Mouse (Mus musculus) MEL (cell line): ENCODE results near the gene Arl4a. TPM values are rescaled to one million over a fixed set of nuclear protein-coding genes. Genes with fewer than 3 reads are reported as not detected.

Experiments used
- DNase-seq: peaks from one replicate; pipeline ENCODE4 v3.0.0; 2011; ENCODE audit warnings: low read depth, low spot score
- H3K27ac ChIP-seq: 2 replicates; pipeline ENCODE4 v1.5.1; 2012; ENCODE audit warnings: low read depth, mild to moderate bottlenecking, control low read depth, low read length, moderate library complexity; ENCODE audit not compliant: control insufficient read depth
- H3K27me3 ChIP-seq, 2 experiments: fragments of 150-350 bp in 1 of 2; sonication (generic) in 1 of 2; 2 replicates each; pipeline ENCODE4 v1.6.1; 2012; ENCODE audit warnings: low read length in 2 of 2, mild to moderate bottlenecking in 2 of 2, improper control_type of control experiment in 1 of 2, moderate library complexity in 1 of 2; ENCODE audit not compliant: insufficient read depth in 2 of 2, control insufficient read depth in 1 of 2
- H3K36me3 ChIP-seq, 2 experiments: 2 replicates each; pipeline ENCODE4 v1.6.1; 2012 to 2014; ENCODE audit warnings: low read length in 2 of 2, improper control_type of control experiment in 1 of 2, inconsistent platforms in 1 of 2, mild to moderate bottlenecking in 1 of 2; ENCODE audit not compliant: insufficient read depth in 2 of 2, control insufficient read depth in 1 of 2
- H3K4me1 ChIP-seq, 2 experiments: fragments of 150-350 bp in 1 of 2; sonication (generic) in 1 of 2; 2 replicates each; pipeline ENCODE4 v1.6.1; 2012; ENCODE audit warnings: low read length in 2 of 2, improper control_type of control experiment in 1 of 2, mild to moderate bottlenecking in 1 of 2; ENCODE audit not compliant: insufficient read depth in 2 of 2, control insufficient read depth in 1 of 2
- H3K4me3 ChIP-seq, 2 experiments: fragments of 150-350 bp in 1 of 2; sonication (generic) in 1 of 2; 2 replicates each; pipeline ENCODE4 v1.5.1; 2012; ENCODE audit warnings: low read depth in 2 of 2, low read length in 2 of 2, mild to moderate bottlenecking in 2 of 2, moderate library complexity in 2 of 2, control low read depth in 1 of 2, improper control_type of control experiment in 1 of 2; ENCODE audit not compliant: control insufficient read depth in 1 of 2, insufficient read depth in 1 of 2
- H3K79me2 ChIP-seq: 2 replicates; pipeline ENCODE4 v1.6.1; 2012; ENCODE audit warnings: mild to moderate bottlenecking, low read length, moderate library complexity; ENCODE audit not compliant: control insufficient read depth, poor library complexity, insufficient read depth
- H3K9ac ChIP-seq: 2 replicates; pipeline ENCODE4 v1.6.1; 2012; ENCODE audit warnings: low read depth, mild to moderate bottlenecking, control low read depth, low read length, moderate library complexity; ENCODE audit not compliant: control insufficient read depth, poor library complexity, severe bottlenecking
- H3K9me3 ChIP-seq: fragments of 150-350 bp; sonication (generic); replicated peaks from 2 replicates; pipeline ENCODE4 v1.6.1; 2012; ENCODE audit warnings: mild to moderate bottlenecking, low read length, improper control_type of control experiment, moderate library complexity; ENCODE audit not compliant: insufficient read depth
- BHLHE40 ChIP-seq: IDR thresholded peaks from 2 replicates; pipeline ENCODE4 v1.6.1; 2012; ENCODE audit warnings: low read depth, mild to moderate bottlenecking, inconsistent platforms, low read length, improper control_type of control experiment, borderline replicate concordance
- CHD2 ChIP-seq: IDR thresholded peaks from 2 replicates; pipeline ENCODE4 v1.6.1; 2011; ENCODE audit warnings: low read length, improper control_type of control experiment
- CTCF ChIP-seq, 3 experiments: IDR thresholded peaks in 2 of 3; conservative IDR thresholded peaks in 1 of 3; 2 replicates each; pipeline ENCODE4 v1.5.1; 2011 to 2012; ENCODE audit warnings: low read length in 3 of 3, low read depth in 2 of 3, mild to moderate bottlenecking in 2 of 3, improper control_type of control experiment in 1 of 3, inconsistent platforms in 1 of 3, mixed read lengths in 1 of 3, moderate library complexity in 1 of 3; ENCODE audit not compliant: control insufficient read depth in 1 of 3, insufficient read depth in 1 of 3, poor library complexity in 1 of 3, severe bottlenecking in 1 of 3
- E2F4 ChIP-seq: IDR thresholded peaks from 2 replicates; pipeline ENCODE4 v1.6.1; 2011; ENCODE audit warnings: low read depth, low read length, improper control_type of control experiment, borderline replicate concordance
- ETS1 ChIP-seq: IDR thresholded peaks from 2 replicates; pipeline ENCODE4 v1.6.1; 2012; ENCODE audit warnings: low read depth, mild to moderate bottlenecking, inconsistent platforms, low read length, improper control_type of control experiment, moderate library complexity
- GABPA ChIP-seq: IDR thresholded peaks from 2 replicates; pipeline ENCODE4 v1.6.1; 2012; ENCODE audit warnings: low read depth, mild to moderate bottlenecking, inconsistent platforms, low read length, improper control_type of control experiment, moderate library complexity
- GATA1 ChIP-seq: IDR thresholded peaks from 2 replicates; pipeline ENCODE4 v1.6.1; 2011; ENCODE audit warnings: low read depth, low read length, improper control_type of control experiment
- HCFC1 ChIP-seq: IDR thresholded peaks from 2 replicates; pipeline ENCODE4 v1.6.1; 2012; ENCODE audit warnings: low read depth, mild to moderate bottlenecking, inconsistent platforms, low read length, improper control_type of control experiment, moderate library complexity
- JUND ChIP-seq: IDR thresholded peaks from 2 replicates; pipeline ENCODE4 v1.6.1; 2011; ENCODE audit warnings: low read depth, mild to moderate bottlenecking, improper control_type of control experiment, low read length
- MAFK ChIP-seq: IDR thresholded peaks from 2 replicates; pipeline ENCODE4 v1.6.1; 2011; ENCODE audit warnings: low read depth, mild to moderate bottlenecking, low read length, improper control_type of control experiment, borderline replicate concordance
- MXI1 ChIP-seq: IDR thresholded peaks from 2 replicates; pipeline ENCODE4 v1.6.1; 2011; ENCODE audit warnings: mild to moderate bottlenecking, low read depth, low read length, improper control_type of control experiment
- MYB ChIP-seq: IDR thresholded peaks from 2 replicates; pipeline ENCODE4 v1.6.1; 2011; ENCODE audit warnings: mild to moderate bottlenecking, low read depth, low read length, improper control_type of control experiment
- NELFE ChIP-seq: IDR thresholded peaks from 2 replicates; pipeline ENCODE4 v1.6.1; 2011; ENCODE audit warnings: low read depth, low read length, improper control_type of control experiment
- NRF1 ChIP-seq: IDR thresholded peaks from 2 replicates; pipeline ENCODE4 v1.6.1; 2014; ENCODE audit warnings: low read depth, mild to moderate bottlenecking, inconsistent platforms, low read length, improper control_type of control experiment, moderate library complexity; ENCODE audit not compliant: poor library complexity, insufficient read depth, severe bottlenecking
- POLR2AphosphoS2 ChIP-seq: IDR thresholded peaks from 2 replicates; pipeline ENCODE4 v1.6.1; 2011; ENCODE audit warnings: low read length, improper control_type of control experiment
- TAL1 ChIP-seq: IDR thresholded peaks from 2 replicates; pipeline ENCODE4 v1.6.1; 2012; ENCODE audit warnings: mild to moderate bottlenecking, inconsistent platforms, low read length, moderate library complexity, mixed read lengths
- TCF12 ChIP-seq: IDR thresholded peaks from 2 replicates; pipeline ENCODE4 v1.6.1; 2014; ENCODE audit warnings: low read depth, mild to moderate bottlenecking, inconsistent platforms, low read length, improper control_type of control experiment, moderate library complexity
- UBTF ChIP-seq: IDR thresholded peaks from 2 replicates; pipeline ENCODE4 v1.6.1; 2012; ENCODE audit warnings: low read depth, mild to moderate bottlenecking, inconsistent platforms, low read length, improper control_type of control experiment, moderate library complexity, borderline replicate concordance; ENCODE audit not compliant: insufficient read depth
- USF1 ChIP-seq: IDR thresholded peaks from 2 replicates; pipeline ENCODE4 v1.6.1; 2014; ENCODE audit warnings: low read depth, mild to moderate bottlenecking, inconsistent platforms, low read length, improper control_type of control experiment, moderate library complexity
- ZC3H11A ChIP-seq: IDR thresholded peaks from 2 replicates; pipeline ENCODE4 v1.6.1; 2012; ENCODE audit warnings: low read depth, mild to moderate bottlenecking, inconsistent platforms, low read length, improper control_type of control experiment
- ZMIZ1 ChIP-seq: IDR thresholded peaks from 2 replicates; pipeline ENCODE4 v1.6.1; 2012; ENCODE audit warnings: low read depth, mild to moderate bottlenecking, inconsistent platforms, low read length, improper control_type of control experiment, moderate library complexity
- polyA plus RNA-seq, 2 experiments: library from polyadenylated mRNA; stranded (reverse) in 1 of 2; unstranded in 1 of 2; fragments of >175 nt in 1 of 2; fragments of >200 nt in 1 of 2; gene quantifications; 2 replicates each; pipeline versions ENCODE4 v1.2.1 to v1.2.4; 2012; ENCODE audit warnings: low replicate concordance in 2 of 2, low read depth in 1 of 2; ENCODE audit not compliant: insufficient read length in 2 of 2, insufficient read depth in 1 of 2, missing spikeins in 1 of 2
- total RNA-seq: library from RNA; depleted of rRNA; stranded (reverse); fragments of 300-350 nt; gene quantifications from 2 replicates; pipeline ENCODE4 v1.2.3, GENCODE M21; 2012

Arl4a gene
- total and polyA plus RNA-seq, 3 experiments: 25.6 to 26.9 TPM; not detected in 1

GRCm38 (mm10) chr12:40016648-40017460 is 21.0 kb downstream of the Arl4a start (continued):
- TF ChIP-seq GATA1 (peak; percentile 85), JUND (no peak), BHLHE40 (peak; percentile 87), HCFC1 (peak; percentile 61), ZMIZ1 (no peak; the same call in 1 of the 2 replicates), POLR2AphosphoS2 (no peak), ZC3H11A (no peak), MAFK (0 out of 2 replicates have a peak, but pooled peaks have one; percentile 11), USF1 (no peak), MYB (no peak), TCF12 (peak; percentile 53; the same call in 1 of the 2 replicates), E2F4 (no peak), CHD2 (no peak), CTCF (IDR thresholded peaks at IDR 0.05 in 2 of 3, conservative IDR thresholded peaks at IDR 0.05 in 1 of 3; ENCODE audit: control insufficient read depth in 1 of 3, insufficient read depth in 1 of 3, low read depth in 2 of 3, low read length in 3 of 3, poor library complexity in 1 of 3, severe bottlenecking in 1 of 3) (no peak), GABPA (no peak), MXI1 (0 out of 2 replicates have a peak, but pooled peaks have one; percentile 46), UBTF (no peak), NELFE (no peak), TAL1 (peak; percentile 38)

DNA sequence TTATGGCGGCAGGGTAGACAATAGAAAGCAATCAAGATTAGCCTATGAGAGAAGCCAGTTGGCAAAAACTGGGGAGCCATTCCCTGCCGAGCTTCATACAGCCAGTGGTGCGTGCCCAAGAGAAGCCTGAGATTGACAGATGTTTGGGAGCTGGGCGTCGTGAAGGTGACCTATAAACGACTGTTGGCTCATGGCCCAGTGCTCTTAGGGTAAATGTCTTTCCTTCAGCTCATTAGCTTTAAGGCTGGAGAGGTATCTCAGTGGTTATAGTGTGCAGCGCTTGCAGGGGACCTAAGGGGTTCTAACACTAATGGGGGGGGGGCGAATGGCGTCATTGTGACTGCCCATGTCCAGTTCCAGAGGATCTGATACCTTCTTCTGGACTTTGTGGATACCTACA is 21.8 kb downstream of the Arl4a start:
- Histone ChIP-seq H3K79me2 (no peaks in the 10 kb centered on the region; the same call in 1 of the 2 replicates), H3K36me3 (peaks cover 0 to 6% of the 10 kb centered on the region in 2 experiments; a peak in 2 of 4 replicates), H3K9ac (no peak overlapping the region), H3K27me3 (no peaks in the 10 kb centered on the region; a peak in 1 of 4 replicates), H3K4me3 (no peak overlapping the region; a peak in 1 of 4 replicates)
- TF ChIP-seq NRF1: no peak
- no peak for TF ChIP-seq ZMIZ1
- no peak for TF ChIP-seq ETS1
- TF ChIP-seq, all 39 proteins: peak for 0
- H3K9me3 ChIP-seq: no peaks in the 10 kb centered on the region
- DNase-seq: no peak
- H3K27ac ChIP-seq: no peak overlapping the region
- H3K4me1 ChIP-seq: peaks cover 3 to 8% of the 10 kb centered on the region in 2 experiments; a peak in 2 of 4 replicates
